Mouse (Mus musculus): Measurements from ENCODE around the gene Zfp697.
"Not testable (repeated sequence)": the region's sequence is repeated elsewhere in the genome, so short reads cannot be mapped to it uniquely, and the experiment has no call there.

Gene Zfp697

GRCm38 (mm10) chr3:98680786-98681185 is 298.5 kb downstream of the Zfp697 start:
- DNase-seq (ENCODE audit: low read depth) = no peak

- DNase-seq (ENCODE audit: low read depth) = no peak
Measured at GRCm38 (mm10) chr3:98682401-98682800, 300.1 kb downstream of the Zfp697 start.

- DNase-seq (ENCODE audit: low read depth) = no peak
Measured at GRCm38 (mm10) chr3:98720740-98721139, 338.5 kb downstream of the Zfp697 start.

- DNase-seq (ENCODE audit: low read depth) = no peak
Measured at GRCm38 (mm10) chr3:98724376-98724775, 342.1 kb downstream of the Zfp697 start, which contains the start of gene Hsd3b2. Gene Hsd3b2, minus strand, starts transcription at chr3:98724543.

GRCm38 (mm10) chr3:98726281-98726680 is 344.0 kb downstream of the Zfp697 start:
- no peak for DNase-seq (ENCODE audit: low read depth)

GRCm38 (mm10) chr3:98733724-98734123 is 351.5 kb downstream of the Zfp697 start:
- DNase-seq (ENCODE audit: low read depth) = no peak

GRCm38 (mm10) chr3:98734340-98734739 is 352.1 kb downstream of the Zfp697 start:
- DNase-seq (ENCODE audit: low read depth) = no peak

GRCm38 (mm10) chr3:98741043-98741442 is 358.8 kb downstream of the Zfp697 start:
- DNase-seq (ENCODE audit: low read depth) = not testable (repeated sequence)

- no peak for DNase-seq (ENCODE audit: low read depth)
Measured at GRCm38 (mm10) chr3:98752171-98752570, 369.9 kb downstream of the Zfp697 start.

GRCm38 (mm10) chr3:98756836-98757235 is 374.6 kb downstream of the Zfp697 start:
- no peak for DNase-seq (ENCODE audit: low read depth)

GRCm38 (mm10) chr3:98764155-98764554 is 381.9 kb downstream of the Zfp697 start:
- DNase-seq (ENCODE audit: low read depth) = no peak

- no peak for DNase-seq (ENCODE audit: low read depth)
Measured at GRCm38 (mm10) chr3:98780921-98781320, 398.7 kb downstream of the Zfp697 start.

- DNase-seq (ENCODE audit: low read depth) = no peak
Measured at GRCm38 (mm10) chr3:98782181-98782868, 400.1 kb downstream of the Zfp697 start.

GRCm38 (mm10) chr3:98786551-98786950 is 404.3 kb downstream of the Zfp697 start:
- DNase-seq (ENCODE audit: low read depth) = no peak

Data from c-Kit-positive CD71-negative TER-119-negative erythroid progenitor cells, embryonic 14.5 days (primary cell).